Mouse (Mus musculus): ENCODE results near the gene Rbpms2.

DNA sequence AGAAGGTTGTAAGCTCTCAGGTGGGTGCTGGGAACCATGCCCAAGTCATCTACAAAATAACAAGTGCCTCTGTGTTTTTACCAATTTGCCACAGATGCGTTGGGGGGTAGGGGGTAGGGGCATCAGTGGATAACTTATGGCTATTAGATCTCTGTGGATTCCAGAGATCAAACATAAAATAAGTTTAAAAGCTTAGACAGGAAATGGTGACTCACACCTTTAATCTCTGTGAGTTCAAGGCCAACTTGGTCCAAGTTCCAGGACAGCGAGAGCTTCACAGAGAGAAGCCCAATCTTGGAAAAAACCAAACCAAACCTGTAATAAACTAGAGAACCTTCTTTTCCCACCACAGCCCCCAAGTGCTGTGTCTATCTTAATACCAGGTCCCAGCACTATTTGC is 17.3 kb downstream of the Rbpms2 start:
- TF ChIP-seq CTCF (IDR thresholded peaks at IDR 0.05; ENCODE audit: low read depth, low read length): no peak
- no peak for TF ChIP-seq POLR2A (IDR thresholded peaks at IDR 0.05; ENCODE audit: insufficient read depth, low read length)
